Mouse (Mus musculus) activated CD4-positive, CD25-positive, alpha-beta regulatory T cell, adult 4 months (primary cell): ENCODE data around the gene Rpl39. TPM values are rescaled to one million over a fixed set of nuclear protein-coding genes. Genes with fewer than 3 reads are reported as not detected.

Experiments used
- ATAC-seq: one replicate; pipeline ENCODE4 v1.8.0; 2017
- polyA plus RNA-seq, 2 experiments: library from polyadenylated mRNA; unstranded; fragments of 100-300 nt; shearing (Covaris generic); gene quantifications; one replicate each; pipeline ENCODE4 v1.2.1; 2017

The Rpl39 gene
- polyA plus RNA-seq, 2 experiments from 2014 or later: 652 to 1,206 TPM

- ATAC-seq: no peak
Observed at GRCm38 (mm10) chrX:37067299-37067698, 17.9 kb downstream of the Rpl39 start.

GRCm38 (mm10) chrX:37063902-37064301, 21.3 kb downstream of the Rpl39 start:
- ATAC-seq: no peak

GRCm38 (mm10) chrX:37048890-37049823, 36.0 kb downstream of the Rpl39 start:
- ATAC-seq: no peak

GRCm38 (mm10) chrX:37048066-37048889, 36.9 kb downstream of the Rpl39 start, which contains the start of gene Sowahd:
TSS of gene Sowahd (plus strand) at chrX:37048845.
- ATAC-seq: no peak

- no peak for ATAC-seq
Observed at GRCm38 (mm10) chrX:37042726-37043125, 42.5 kb downstream of the Rpl39 start.

Other genes with a start within 250 kb of the Rpl39 start
- gene Ube2a, start 211.5 kb downstream of the Rpl39 start, polyA plus RNA-seq: 100 to 1,000 TPM; 134 to 158 TPM
- gene C330007P06Rik, start 211.3 kb downstream of the Rpl39 start, polyA plus RNA-seq: 10 to 100 TPM; 27.3 to 30.0 TPM
- gene Nkrf, start 182.5 kb downstream of the Rpl39 start, polyA plus RNA-seq: 1 to 10 TPM; 2.5 to 2.6 TPM
- 100 to 1,000 TPM; 146 to 160 TPM for gene Sept6, start 93.6 kb downstream of the Rpl39 start, polyA plus RNA-seq
- not detected for gene Sowahd, start 36.6 kb downstream of the Rpl39 start, polyA plus RNA-seq
- 10 to 100 TPM; 33.8 to 46.6 TPM for gene Upf3b, start 24.9 kb upstream of the Rpl39 start, polyA plus RNA-seq
- 10 to 100 TPM; 19.3 to 27.4 TPM for gene Nkap, start 41.4 kb upstream of the Rpl39 start, polyA plus RNA-seq
- under 1 TPM in 1 of 2 experiments, not detected in 1; 0.19 TPM for gene Akap14, start 83.4 kb upstream of the Rpl39 start, polyA plus RNA-seq
- gene Ndufa1, start 105.8 kb upstream of the Rpl39 start, polyA plus RNA-seq: 100 to 1,000 TPM; 295 to 357 TPM
- gene Rnf113a1, start 105.8 kb upstream of the Rpl39 start, polyA plus RNA-seq: 10 to 100 TPM in 1 of 2 experiments, 1 to 10 TPM in 1; 9.5 to 10.9 TPM
- gene Gm9, start 125.6 kb upstream of the Rpl39 start, polyA plus RNA-seq: not detected
- gene Rhox1, start 136.9 kb upstream of the Rpl39 start, polyA plus RNA-seq: not detected
- gene Rhox2a, start 159.6 kb upstream of the Rpl39 start, polyA plus RNA-seq: not detected
- not detected for gene Rhox3a, start 164.5 kb upstream of the Rpl39 start, polyA plus RNA-seq
- gene Rhox4a, start 179.9 kb upstream of the Rpl39 start, polyA plus RNA-seq: not detected